Mouse (Mus musculus) right cerebral cortex, adult 18-20 months (tissue): Measurements from ENCODE around the gene Nags.
"Not testable (repeated sequence)": the region's sequence is repeated elsewhere in the genome, so short reads cannot be mapped to it uniquely, and the experiment has no call there.

Experiments
- DNase-seq: peaks from one replicate; pipeline ENCODE4 v3.0.0; 2022; ENCODE audit warnings: mixed read lengths

The Nags gene

DNA sequence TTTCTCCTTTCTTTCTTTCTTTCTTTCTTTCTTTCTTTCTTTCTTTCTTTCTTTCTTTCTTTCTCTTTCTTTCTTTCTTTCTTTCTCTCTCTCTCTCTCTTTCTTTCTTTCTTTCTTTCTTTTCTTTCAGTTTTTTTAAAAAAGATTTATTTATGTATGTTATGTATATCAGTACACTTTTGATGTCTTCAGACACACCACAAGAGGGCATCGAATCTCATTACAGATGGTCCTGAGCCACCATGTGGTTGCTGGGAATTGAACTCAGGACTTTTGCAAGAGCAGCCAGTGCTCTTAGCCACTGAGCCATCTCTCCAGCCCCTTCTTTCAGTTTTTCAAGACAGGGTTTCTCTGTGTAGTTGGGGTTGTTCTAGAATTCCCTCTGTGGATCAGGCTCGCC is 12.7 kb downstream of the Nags start:
- not testable (repeated sequence) for DNase-seq

DNA sequence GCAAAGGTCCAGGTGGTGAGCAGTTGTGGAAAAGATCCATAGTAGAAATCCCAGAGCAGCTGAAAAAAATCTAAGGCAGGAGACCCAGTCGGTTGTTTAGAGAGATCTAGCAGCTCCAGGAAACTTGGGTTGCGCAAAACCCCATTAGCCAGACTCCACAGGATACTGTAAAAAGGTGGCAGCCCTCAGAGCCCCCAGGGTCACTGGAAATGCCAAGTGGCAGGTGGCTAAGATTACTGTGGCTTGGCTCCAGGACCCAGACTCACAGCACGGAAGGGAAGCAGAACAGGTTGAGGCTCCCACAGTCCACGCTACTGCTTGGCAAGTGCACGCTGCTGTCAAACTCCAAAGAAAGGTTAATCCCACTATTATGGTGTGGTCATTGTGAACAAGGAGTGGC is 14.5 kb downstream of the Nags start:
- DNase-seq: no peak

DNA sequence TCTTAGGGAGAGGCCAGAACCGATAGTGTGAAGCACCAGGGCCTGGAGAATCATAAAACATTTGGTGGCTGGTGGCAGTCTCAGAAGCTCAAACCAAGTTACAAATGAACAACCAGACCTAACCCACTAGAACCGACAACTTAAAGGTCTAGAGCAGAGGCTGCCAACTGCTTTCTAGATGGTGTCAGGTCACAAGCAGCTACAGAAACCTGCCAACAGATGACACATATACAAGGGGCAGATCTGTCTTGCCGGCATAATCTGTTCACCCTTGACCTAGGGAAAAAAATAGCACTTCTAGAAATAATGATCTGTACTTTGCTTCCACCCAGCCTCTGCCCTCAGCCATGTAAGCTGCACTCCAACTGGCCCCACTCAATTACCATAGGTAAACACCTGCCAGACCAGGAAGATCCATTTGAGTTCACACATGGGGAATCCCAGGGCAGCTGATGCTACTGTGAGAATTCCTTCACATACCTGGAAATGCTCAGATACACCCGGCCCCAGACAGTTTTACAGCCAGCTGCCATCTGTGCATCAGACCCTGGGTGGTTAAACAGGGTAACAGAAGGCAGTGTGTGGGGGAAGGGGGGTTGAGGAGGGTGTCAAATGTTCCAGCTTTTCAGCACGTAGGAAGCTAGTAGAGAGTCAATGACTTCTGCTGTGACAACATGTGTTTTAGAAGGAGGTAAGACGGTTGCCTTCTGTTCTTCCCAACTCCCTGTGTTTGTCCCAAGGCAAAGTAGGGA is 20.8 kb downstream of the Nags start:
- peak; percentile 60 for DNase-seq

DNA sequence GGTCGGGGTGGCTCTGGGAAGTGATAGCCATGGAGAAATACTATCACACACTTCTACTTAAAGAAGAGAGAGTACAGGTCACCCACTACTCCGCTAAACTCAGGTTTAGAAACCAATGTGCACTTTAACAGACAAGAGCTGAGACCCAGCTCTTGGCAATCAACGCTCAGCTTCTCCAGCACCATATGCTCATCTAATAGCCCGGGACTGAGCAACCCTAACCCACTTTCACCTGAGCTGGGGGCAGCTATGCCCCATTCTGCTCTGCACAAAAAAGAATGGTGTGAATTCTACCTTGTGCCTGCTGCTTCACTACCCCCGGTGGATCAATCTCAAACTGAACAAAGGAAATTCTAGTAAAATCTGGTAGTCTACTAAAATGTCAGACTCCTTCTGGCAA is 22.2 kb downstream of the Nags start:
- DNase-seq: no peak

DNA sequence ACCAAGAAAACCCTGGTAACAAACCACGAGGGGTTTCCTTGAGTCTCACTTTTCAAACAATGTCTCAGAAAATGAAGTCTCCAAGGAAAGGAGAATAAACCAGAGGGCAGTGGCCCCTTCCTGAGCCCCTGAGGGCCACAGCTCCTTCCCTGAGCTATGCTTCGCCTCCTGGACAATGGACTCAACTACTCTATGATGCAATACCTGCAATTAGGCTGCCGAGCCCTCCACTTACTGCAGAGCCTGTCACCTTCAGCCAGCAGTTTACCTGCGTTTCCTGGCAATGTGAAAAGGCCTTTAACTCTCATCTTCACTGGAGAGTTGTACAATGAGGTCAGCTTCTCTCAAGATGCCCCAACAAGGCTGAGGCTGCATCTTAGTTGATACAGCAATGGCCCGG is 23.4 kb downstream of the Nags start:
- no peak for DNase-seq

DNA sequence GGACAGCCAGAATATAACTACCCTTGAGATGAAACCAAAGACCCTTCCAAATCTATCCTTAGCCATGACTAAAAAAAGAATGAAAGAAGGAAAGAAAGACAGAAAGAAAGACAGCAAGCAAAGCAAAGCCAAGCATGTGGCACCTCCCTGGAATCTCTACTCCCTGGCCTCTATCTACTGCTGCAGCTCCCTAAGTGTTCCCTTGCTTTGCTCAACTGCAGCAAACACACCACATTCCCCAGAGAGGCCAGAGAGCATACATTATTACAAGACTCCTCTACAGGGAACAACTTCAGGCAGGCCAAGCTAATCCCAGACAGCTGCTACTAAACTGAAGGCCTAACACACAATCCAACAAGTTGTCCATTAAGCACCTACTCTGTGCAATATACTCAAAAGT is 34.5 kb downstream of the Nags start:
- DNase-seq: no peak

DNA sequence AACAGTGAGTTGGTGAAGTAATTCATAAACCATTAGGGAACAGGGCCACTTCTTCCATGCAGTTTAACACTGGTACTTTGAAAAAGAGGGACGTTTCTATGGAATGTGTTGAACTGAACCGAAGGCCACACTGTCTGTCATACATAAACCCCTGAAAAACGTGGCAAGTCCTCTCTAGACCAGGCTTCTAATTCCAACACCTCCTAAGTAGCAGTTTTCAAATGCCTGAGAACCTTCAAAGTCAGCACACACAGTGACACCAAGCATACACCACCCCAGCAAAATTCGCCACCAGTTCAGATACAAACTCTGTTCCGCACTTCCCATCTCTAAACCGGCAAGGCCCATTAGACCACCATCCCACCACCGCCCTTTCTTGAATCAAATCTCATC is 38.9 kb downstream of the Nags start:
- no peak for DNase-seq

DNA sequence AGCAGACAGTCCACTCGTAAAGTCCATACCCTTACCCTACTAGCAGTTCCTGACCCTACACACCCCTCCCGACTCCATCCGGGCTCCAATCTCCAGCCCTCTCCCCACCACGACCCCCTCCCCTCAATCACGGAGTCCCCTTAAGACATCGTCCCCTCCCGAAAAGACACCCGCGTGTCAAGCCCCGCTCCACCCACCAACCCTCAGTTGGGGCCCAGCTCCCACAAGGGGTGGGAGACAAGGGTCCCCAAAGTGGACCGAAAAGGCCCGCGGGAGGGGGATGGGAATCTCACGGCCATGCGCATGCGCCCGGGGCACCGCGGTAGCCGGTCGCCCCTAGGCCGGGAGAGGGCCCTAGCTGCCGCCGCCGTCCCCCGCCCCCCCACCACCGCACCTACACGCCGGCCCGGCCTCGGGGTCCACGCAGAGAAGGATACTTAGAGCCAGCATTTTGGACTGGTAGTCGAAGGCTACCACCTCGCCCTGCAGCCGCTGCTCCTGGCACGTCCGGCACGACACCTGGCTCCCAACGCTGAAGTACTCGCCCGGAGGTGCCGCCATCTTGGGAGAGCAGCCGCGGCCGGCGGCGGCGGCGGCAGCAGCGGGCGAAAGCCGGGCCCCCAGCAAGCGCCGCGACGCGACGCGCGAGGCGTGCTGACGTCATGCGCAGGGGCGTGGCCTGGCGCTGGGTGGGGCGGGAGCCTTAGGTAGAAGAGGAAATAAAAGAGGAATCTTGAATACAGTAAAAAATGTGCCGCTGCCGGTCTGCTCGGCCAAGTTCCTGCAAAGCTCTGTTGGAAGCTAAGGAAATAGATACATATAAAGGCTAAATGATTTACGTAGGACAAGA is 39.6 kb downstream of the Nags start, which contains the start of gene Lsm12:
Lsm12 (minus strand) TSS at position 651 of the 850 bp plus-strand sequence.
- peak; percentile 94 for DNase-seq

DNA sequence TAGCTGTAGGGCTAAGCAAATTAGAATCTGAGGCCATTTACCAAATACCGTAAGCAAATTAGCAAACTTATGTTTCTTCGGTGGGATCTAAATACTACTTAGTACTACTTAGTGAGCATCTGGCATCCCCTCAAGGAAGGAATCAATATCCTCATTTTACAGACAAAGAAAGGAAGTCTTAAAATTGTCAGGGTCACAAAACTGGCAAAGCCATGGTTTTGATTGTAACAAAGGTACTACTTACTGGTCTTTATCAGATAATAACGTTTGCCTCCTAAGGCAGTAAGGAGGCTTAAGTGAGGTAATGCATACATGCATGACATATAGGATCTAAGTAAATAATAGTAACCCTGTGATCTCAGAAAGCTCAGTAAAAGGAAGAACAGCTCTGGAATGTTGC is 40.4 kb downstream of the Nags start:
- DNase-seq: no peak

DNA sequence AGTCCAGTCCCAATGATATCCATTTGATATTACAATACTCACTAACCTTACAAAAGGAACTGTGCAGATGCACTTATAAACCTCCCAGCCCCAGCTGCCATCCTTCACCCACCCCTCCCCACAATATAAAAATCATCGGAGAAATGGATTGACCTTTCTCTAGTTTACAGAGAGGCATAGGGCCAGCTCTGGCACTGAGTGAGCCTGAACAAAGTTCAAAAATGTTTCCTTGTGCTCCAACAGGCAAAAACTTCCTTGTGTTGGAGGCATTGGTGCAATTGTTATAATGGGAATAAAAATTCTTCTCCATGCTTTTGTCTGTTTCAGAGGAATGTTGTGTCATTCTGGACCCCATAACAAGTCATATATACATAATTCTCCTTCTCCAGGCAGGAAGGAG is 40.9 kb downstream of the Nags start:
- DNase-seq: no peak

DNA sequence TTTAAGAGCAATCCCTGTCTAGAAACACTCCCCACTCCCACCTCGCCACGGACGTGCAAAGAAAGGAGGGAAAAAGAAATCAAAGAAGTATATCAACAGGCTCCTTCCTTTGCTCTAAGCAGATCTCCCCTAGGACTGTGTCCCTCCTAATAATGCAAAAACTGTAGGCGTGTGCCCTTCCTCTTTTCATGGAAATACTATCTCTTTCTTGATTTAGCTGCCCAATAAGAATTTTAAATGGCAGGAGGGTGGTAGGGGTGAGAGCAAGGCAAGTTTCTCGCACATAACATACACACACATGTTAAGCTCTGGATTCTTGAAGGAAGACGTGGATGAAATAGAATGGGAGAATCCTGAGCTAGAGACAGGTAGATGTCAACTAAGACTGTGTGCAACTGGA is 43.7 kb downstream of the Nags start:
- no peak for DNase-seq

DNA sequence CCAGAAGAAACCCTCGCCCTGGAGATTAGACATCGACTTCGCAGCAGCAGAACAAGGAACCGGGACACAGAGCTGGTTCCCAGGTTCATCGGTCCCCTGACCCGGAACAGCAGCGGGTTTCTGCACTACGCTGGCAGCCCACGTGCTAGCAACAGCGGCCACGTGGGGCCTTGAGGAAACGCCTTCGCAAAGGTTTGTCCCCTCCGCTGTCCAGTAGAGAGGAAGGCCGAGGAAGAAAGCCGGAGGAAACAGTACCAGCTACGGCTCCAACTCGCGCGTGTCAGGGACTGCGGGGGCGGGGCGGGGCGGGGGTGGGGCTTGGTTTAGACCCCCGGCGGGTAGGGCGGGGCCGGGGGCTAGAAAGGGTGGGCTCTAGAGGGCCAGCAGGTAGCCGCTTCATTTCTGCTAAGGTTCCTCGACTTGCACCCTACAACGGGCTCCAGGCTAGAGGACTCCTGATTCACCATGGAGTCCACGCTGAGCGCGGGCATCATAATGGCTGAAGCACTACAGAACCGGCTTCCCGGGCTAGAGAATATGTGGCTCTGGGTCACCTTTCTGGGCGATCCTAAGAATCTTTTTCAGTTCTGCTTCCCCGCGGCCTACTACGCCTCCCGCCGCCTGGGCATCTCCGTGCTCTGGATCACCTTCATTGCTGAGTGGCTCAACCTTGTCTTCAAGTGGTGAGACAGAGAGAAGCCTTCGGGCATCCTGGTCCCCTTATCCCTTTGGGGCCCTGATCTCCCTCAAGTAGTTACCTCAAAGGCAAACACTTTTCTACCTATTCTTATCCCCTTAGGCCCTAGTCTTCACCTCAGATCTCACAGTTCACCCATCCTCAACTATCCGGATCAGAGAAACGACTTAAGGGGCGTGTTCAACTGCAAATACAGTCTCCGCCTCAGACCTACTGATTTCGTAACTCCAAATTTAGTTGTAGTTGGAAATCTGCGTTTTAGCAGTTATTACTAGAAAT is 44.4 kb downstream of the Nags start, which contains the start of gene G6pc3:
G6pc3 (plus strand) TSS at position 160 of the 976 bp plus-strand sequence.
- peak; percentile 93 for DNase-seq

DNA sequence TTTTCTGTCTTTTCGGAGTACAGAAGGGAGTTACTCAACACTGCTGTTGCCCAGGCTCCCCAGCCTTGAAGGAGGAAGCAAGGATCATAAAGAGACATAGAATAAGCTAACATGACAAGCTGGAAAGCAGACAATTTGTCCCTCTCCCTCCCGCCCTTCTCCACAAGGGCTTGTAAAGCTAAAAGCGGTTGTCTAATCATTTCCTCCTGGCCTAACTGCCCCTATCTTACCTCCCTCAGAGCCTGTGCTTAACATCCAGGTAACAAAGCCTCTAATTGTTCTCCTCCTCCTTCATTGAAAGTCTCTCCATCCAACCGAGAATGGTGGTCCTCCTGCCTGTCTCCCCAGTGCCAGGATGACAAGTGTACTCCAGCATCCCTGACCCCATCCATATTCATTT is 45.5 kb downstream of the Nags start:
- no peak for DNase-seq

DNA sequence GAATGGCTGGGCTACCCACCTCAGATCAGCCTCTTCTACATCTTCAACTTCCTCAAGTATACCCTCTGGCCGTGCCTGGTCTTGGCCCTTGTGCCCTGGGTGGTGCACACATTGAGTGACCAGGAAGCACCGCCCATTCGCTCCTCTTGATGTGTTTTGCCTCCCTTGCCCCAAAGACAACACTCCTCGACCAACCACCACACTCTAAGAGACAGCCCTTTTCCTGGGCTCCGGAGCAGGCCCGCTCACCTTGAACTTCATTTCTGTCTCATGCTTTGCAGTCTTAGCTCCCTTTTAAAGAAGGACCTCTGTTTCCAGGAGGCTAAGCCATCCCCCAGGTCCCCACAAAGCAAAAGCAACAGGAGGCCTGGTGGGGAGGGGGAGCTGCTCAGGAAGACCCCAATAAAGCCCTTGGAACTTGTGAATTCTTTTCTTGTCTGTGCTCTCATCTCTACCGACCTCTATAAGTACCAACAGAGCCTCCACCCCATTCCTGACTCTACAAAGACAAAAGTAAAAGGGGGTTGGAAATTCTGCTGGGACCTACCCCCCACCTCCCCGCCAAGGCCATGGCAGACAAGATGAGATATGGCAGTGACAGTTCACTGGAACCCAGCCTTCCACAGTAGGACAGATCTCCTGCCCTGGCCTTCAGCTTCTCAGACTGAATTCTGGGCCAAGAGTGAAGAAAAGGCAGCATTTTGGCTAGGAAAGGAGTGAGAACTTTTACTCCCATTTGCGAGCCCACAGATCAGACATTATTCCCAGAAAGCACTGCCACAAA is 48.5 kb downstream of the Nags start:
- no peak for DNase-seq

DNA sequence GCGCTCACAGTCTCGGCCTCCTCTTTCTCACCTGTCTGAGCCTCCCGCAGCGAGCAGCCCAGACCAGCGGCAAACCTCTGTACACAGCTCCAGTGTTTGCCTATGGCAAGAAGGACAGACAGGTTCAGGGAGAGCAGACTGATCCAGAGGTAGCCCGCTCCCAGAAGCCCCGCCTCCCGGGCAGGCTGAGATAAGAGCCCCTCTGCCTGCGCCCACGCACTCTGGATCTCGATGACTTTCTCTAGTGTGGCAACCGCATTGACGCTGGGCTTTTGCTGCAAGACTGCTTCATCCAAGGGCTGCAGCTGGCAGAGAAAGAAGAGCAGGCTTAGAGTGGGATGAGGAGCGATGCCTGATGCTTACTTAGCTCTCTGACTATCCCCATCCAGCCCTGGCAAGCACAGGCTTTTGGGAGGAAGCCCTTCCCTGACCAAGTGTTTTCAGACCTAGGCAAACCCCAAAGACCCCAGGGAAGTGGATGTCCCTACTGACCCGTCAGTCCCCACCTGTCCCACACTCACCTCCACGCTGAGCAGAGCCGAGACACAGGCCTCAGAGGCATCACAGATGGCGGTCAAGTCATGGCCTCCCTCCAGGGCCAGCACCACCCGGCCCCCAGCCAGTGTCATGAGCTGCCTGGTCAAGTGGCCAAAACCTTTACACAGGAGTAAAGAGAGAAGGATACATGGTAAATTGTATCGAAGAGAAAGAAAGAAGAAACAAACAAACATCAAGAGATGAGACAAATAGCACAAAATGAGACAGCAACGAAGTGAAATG is 50.9 kb downstream of the Nags start:
- peak; percentile 65 for DNase-seq

DNA sequence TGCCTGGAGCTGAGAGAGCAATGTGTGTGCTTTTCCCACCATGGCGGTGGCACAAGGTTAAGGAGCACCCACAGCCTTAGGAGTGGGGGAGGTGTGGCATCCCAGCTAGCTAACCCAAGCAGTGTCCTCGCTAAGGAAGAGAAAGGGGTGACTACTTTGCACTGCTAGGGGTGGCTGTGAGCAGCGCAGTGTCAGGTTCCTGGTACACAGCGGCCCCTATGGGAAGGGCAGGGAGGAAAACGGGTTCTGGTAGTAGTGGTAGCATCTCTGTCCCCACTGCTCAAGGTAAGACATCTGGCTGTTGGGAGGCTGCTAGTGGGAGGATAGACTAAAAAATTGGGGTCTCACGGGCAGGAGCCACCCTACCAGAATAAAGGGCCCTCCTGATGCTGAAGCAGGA is 52.9 kb downstream of the Nags start:
- no peak for DNase-seq
